Comparison of ENCODE assay signal across 8 mouse cellular contexts in the genomic region with DNA sequence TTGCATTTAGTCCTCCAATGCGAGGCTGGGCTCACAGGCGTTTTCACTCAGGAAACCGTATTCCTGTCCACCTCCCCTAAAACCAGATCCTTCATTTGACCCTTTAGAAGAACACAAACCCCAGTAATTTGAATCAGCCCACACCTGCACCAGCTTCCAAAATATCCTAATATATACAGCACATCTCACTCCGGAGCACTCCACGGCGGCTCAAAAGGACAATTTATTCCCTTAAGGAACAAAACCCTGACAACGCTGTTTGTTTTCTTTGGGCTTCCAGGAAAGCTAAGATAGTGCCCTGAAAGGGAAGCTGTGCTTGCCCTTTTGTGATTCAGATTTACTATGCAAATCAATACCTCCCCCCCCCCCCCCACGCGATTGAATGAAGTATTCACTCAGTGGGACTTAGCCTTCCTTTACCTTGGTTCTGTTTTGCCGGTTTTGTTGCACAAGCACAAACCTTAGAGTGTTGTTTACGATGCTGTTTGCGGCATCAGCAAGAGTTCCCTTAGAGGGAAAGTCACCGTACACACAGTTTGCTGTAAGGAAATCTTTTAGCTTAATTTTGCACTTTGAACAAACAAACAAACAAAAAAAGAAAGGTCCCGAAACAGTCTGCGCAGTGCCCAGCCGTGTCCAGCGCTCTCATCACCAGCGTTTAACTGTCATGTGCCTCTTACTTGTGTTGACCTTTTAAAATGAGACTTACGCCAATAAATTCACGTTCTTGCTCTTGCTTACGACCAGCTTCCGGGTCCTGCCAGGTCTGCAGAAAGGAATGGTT.
A peak's percentile ranks its signal among the peaks of the same experiment; 100 is the strongest.
DNase-seq lines count a peak whose midpoint lies in the region; ATAC-seq and TF ChIP-seq lines count a peak whose summit lies in the region.

No protein-coding gene starts in this region.

- H3K9me3 ChIP-seq in forebrain, embryonic 11.5 days (ENCODE audit: control insufficient read depth, low read length): no peaks in the 10 kb centered on the region
- H3K9me3 ChIP-seq in limb, embryonic 14.5 days (ENCODE audit: control insufficient read depth, low read length): no peaks in the 10 kb centered on the region

- no peaks in the 10 kb centered on the region for H3K36me3 ChIP-seq in forebrain, embryonic 11.5 days (ENCODE audit: control insufficient read depth, insufficient read depth, low read length)
- no peaks in the 10 kb centered on the region for H3K36me3 ChIP-seq in limb, embryonic 14.5 days (ENCODE audit: control insufficient read depth, insufficient read depth, low read length)
- H3K36me3 ChIP-seq in small intestine, adult 2 months (ENCODE audit: control insufficient read depth, insufficient read depth, low read length): no peaks in the 10 kb centered on the region

- peak overlapping the region; percentile 50 for H3K9ac ChIP-seq in forebrain, embryonic 11.5 days (ENCODE audit: low read length)
- peak overlapping the region; percentile 71 for H3K9ac ChIP-seq in limb, embryonic 14.5 days (ENCODE audit: low read depth, low read length, severe bottlenecking)

- no peak for ATAC-seq in forebrain, embryonic 11.5 days (replicated peaks; ENCODE audit: low FRiP score)
- 0 out of 2 replicates have a peak, but pooled peaks have one; percentile 1 for ATAC-seq in limb, embryonic 14.5 days (ENCODE audit: low FRiP score, low read depth)

- peaks cover 11% of the 10 kb centered on the region for H3K4me1 ChIP-seq in forebrain, embryonic 11.5 days (replicated peaks; ENCODE audit: control insufficient read depth, insufficient read depth, low read length)
- peaks cover 35% of the 10 kb centered on the region for H3K4me1 ChIP-seq in limb, embryonic 14.5 days (ENCODE audit: control insufficient read depth, insufficient read depth, low read length)
- no peaks in the 10 kb centered on the region; the same call in 1 of the 2 replicates for H3K4me1 ChIP-seq in small intestine, adult 2 months (ENCODE audit: control insufficient read depth, insufficient read depth, insufficient read length, low read length)

- no peak for TF ChIP-seq CTCF in small intestine, adult 2 months (IDR thresholded peaks at IDR 0.05; ENCODE audit: extremely low read depth, insufficient read length, insufficient replicate concordance, low read depth, low read length)

- H3K27ac ChIP-seq in forebrain, embryonic 11.5 days (ENCODE audit: low read depth, low read length): no peak overlapping the region
- H3K27ac ChIP-seq in limb, embryonic 14.5 days (replicated peaks; ENCODE audit: low read depth, low read length): peak overlapping the region; percentile 73
- no peak overlapping the region for H3K27ac ChIP-seq in small intestine, adult 2 months (ENCODE audit: insufficient read depth, low read depth, low read length)

- peak; percentile 5 to 13 for DNase-seq in left cerebral cortex, postnatal 25 days (ENCODE audit: low spot score in 2 of 2)
- DNase-seq in left cerebral cortex, adult 18-20 months (ENCODE audit: low spot score in 2 of 2): no peak
- DNase-seq in forebrain, embryonic 11.5 days (ENCODE audit: low spot score): no peak
- DNase-seq in limb, embryonic 14.5 days (ENCODE audit: low spot score): no peak
- DNase-seq in natural killer cell, adult 2 months (ENCODE audit: low spot score in 2 of 2): no peak
- DNase-seq in frontal cortex, postnatal 14 days (ENCODE audit: low spot score in 2 of 2): no peak
- DNase-seq in ovary, adult 18-20 months (ENCODE audit: low spot score): no peak

- peaks cover 47% of the 10 kb centered on the region for H3K27me3 ChIP-seq in forebrain, embryonic 11.5 days (ENCODE audit: control insufficient read depth, insufficient read depth, low read length)
- H3K27me3 ChIP-seq in limb, embryonic 14.5 days (ENCODE audit: control insufficient read depth, insufficient read depth, low read length): peaks cover 7% of the 10 kb centered on the region; the same call in 1 of the 2 replicates
- peaks cover 27% of the 10 kb centered on the region for H3K27me3 ChIP-seq in small intestine, adult 2 months (ENCODE audit: control insufficient read depth, insufficient read depth, low read length)

- H3K4me2 ChIP-seq in forebrain, embryonic 11.5 days (ENCODE audit: low read depth, low read length, severe bottlenecking): peak overlapping the region; percentile 88
- H3K4me2 ChIP-seq in limb, embryonic 14.5 days (replicated peaks; ENCODE audit: low read depth, low read length, severe bottlenecking): peak overlapping the region; percentile 98

- intact Hi-C loops in left cerebral cortex, postnatal 25 days (cut with DNase I): loop anchor here (2.0 to 5.0 kb wide), 4 partner anchors 106 to 312 kb away; no protein-coding TSS in a partner anchor

- no peak for TF ChIP-seq POLR2A in limb, embryonic 14.5 days (IDR thresholded peaks at IDR 0.05; ENCODE audit: borderline replicate concordance, extremely low read depth, insufficient read depth, insufficient read length)
- no peak for TF ChIP-seq POLR2A in small intestine, adult 2 months (IDR thresholded peaks at IDR 0.05; ENCODE audit: low read depth, low read length)

- H3K4me3 ChIP-seq in forebrain, embryonic 11.5 days (ENCODE audit: low read depth, low read length): peak overlapping the region; percentile 41
- peak overlapping the region; percentile 53 for H3K4me3 ChIP-seq in limb, embryonic 14.5 days (replicated peaks; ENCODE audit: low read length)
- peak overlapping the region; percentile 37 for H3K4me3 ChIP-seq in small intestine, adult 2 months (ENCODE audit: low read depth, low read length)

- WGBS in forebrain, embryonic 11.5 days: under 1% methylated on average over 22 of the region's 22 CpGs
- WGBS in limb, embryonic 14.5 days: under 1% methylated on average over 22 of the region's 22 CpGs
- 5% methylated on average over 22 of the region's 22 CpGs for WGBS in small intestine, adult 2 months

Comparison
In these comparisons a context has a peak if more than half of its experiments do, and no peak if none do; other contexts are left out.
1. DNase-seq: peak in left cerebral cortex, postnatal 25 days (2 of 2); none in left cerebral cortex, adult 18-20 months (0 of 2), forebrain, embryonic 11.5 days (single experiment), limb, embryonic 14.5 days (single experiment), natural killer cell, adult 2 months (0 of 2), frontal cortex, postnatal 14 days (0 of 2) and ovary, adult 18-20 months (single experiment).
2. Peak in every context shown above with its lines, with median percentiles within 50 percentile points of each other: H3K4me3 ChIP-seq.